Mouse (Mus musculus) heart, adult 2 months (tissue): ENCODE measurements around the gene Slc11a1.

Experiments
- CTCF ChIP-seq: fragments of 200-600 bp; IDR thresholded peaks from 2 replicates; pipeline ENCODE4 v1.8.1; 2022; ENCODE audit warnings: antibody characterized with exemption, mild to moderate bottlenecking, moderate library complexity
- EP300 ChIP-seq: fragments of 200-500 bp; IDR thresholded peaks from 2 replicates; pipeline ENCODE4 v1.6.1; 2011; ENCODE audit warnings: low read depth, low read length, control low read depth; ENCODE audit not compliant: insufficient read depth
- POLR2A ChIP-seq: fragments of 200-500 bp; IDR thresholded peaks from 2 replicates; pipeline ENCODE4 v1.6.1; 2011; ENCODE audit warnings: mild to moderate bottlenecking, low read depth, low read length, control low read depth; ENCODE audit not compliant: insufficient read depth

DNA sequence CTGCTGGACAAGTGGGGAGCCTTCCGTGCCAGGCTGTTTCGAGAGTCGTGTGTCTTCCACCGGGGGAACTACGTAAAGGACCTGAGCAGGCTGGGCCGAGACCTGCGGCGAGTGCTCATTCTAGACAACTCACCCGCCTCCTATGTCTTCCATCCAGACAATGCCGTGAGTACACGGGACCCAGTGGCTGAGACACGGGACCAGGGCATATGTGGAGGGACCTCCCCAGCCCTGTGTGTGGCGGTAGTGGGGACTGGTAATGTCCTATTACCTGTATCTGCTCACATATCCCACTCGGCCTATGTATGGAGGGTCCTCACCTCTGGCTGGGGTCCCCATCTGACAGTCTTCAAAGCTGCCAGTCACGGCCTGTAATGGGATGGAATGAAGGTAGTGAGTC, 19.9 kb downstream of the Slc11a1 start:
- no peak for TF ChIP-seq EP300
- TF ChIP-seq CTCF: no peak
- no peak for TF ChIP-seq POLR2A
